17 mouse cellular contexts compared by ENCODE assay signal in genomic region chr2:44976484-44976883, GRCm38 (mm10). TPM values are rescaled to one million over a fixed set of nuclear protein-coding genes. Genes with fewer than 3 reads are reported as not detected.
DNase-seq lines count a peak whose midpoint lies in the region; ATAC-seq and TF ChIP-seq lines count a peak whose summit lies in the region.
"Had no signal": no experiment of that assay in that cellular context is flagged by ENCODE, and none has a peak within 500 bp of the region (broad histone marks: within the 10 kb centered on the region; RNA-seq: fewer than 3 reads in every experiment).

No protein-coding gene starts in this region.

- H3K36me3 ChIP-seq in kidney, embryonic 15.5 days, result no peaks in the 10 kb centered on the region
- no peaks in the 10 kb centered on the region for H3K36me3 ChIP-seq in CH12.LX (replicated peaks in 1 of 2; ENCODE audit: control insufficient read depth in 1 of 2, insufficient read depth in 1 of 2, low read length in 1 of 2)
- H3K36me3 ChIP-seq in intestine, embryonic 16.5 days (ENCODE audit: control insufficient read depth, insufficient read depth, low read length), result no peaks in the 10 kb centered on the region
- H3K36me3 ChIP-seq: embryonic facial prominence, embryonic 13.5 days; forebrain, embryonic 12.5 days; midbrain, embryonic 12.5 days had no signal

- TF ChIP-seq RAD21 in CH12.LX (IDR thresholded peaks at IDR 0.05; ENCODE audit: low read depth, low read length), result no peak

- no peak for TF ChIP-seq CTCF in CH12.LX (conservative IDR thresholded peaks at IDR 0.05 in 1 of 2, IDR thresholded peaks at IDR 0.05 in 1 of 2; ENCODE audit: low read depth in 2 of 2, low read length in 2 of 2)

- TF ChIP-seq EP300 in CH12.LX (IDR thresholded peaks at IDR 0.05; ENCODE audit: low read length), result no peak

- H3K4me1 ChIP-seq in kidney, embryonic 15.5 days, result peaks cover 33% of the 10 kb centered on the region
- peaks cover 5 to 43% of the 10 kb centered on the region in 2 experiments; a peak in 3 of 4 replicates for H3K4me1 ChIP-seq in CH12.LX (ENCODE audit: control insufficient read depth in 1 of 2, insufficient read depth in 2 of 2)
- H3K4me1 ChIP-seq in intestine, embryonic 16.5 days (ENCODE audit: control insufficient read depth, insufficient read depth, low read length), result peaks cover 8% of the 10 kb centered on the region; the same call in 1 of the 2 replicates

- dilution Hi-C loops in CH12.LX (cut with MboI; ENCODE audit: extremely low pct_ligation_motif_present, extremely low pct_unique_long_range_greater_than_20kb, low sequenced_read_pairs), result no loop called here

- peak; percentile 28 for DNase-seq in embryo, embryonic 10.5 days (ENCODE audit: low spot score)
- no peak for DNase-seq in embryo, embryonic 10 days (ENCODE audit: low spot score)
- DNase-seq in kidney, adult 18-20 months, result no peak
- peak; percentile 37 for DNase-seq in CH12.LX (ENCODE audit: extremely low read depth)
- DNase-seq in testis, postnatal 10 days (ENCODE audit: low spot score), result no peak
- DNase-seq: adrenal gland, adult 2 months; cerebellum, adult 9-10 months; heart, adult 2 months; left cerebral cortex, postnatal 4 days; spleen, adult 18-20 months had no signal

- peak; percentile 70 for ATAC-seq in kidney, embryonic 15.5 days (replicated peaks; ENCODE audit: low FRiP score)
- peak; percentile 86 for ATAC-seq in megakaryocyte, adult 5-6 weeks (ENCODE audit: poor library complexity, severe bottlenecking)
- no peak for ATAC-seq in intestine, embryonic 16.5 days

- in situ Hi-C loops in CH12.LX (cut with MboI; ENCODE audit: low pct_ligation_motif_present, low pct_unique_long_range_greater_than_20kb, low sequenced_read_pairs), result no loop called here

- WGBS in kidney, embryonic 15.5 days, result 17% methylated on average over 4 of the region's 4 CpGs
- 51% methylated on average over 4 of the region's 4 CpGs for WGBS in intestine, embryonic 16.5 days

- H3K4me2 ChIP-seq in kidney, embryonic 15.5 days, result no peak overlapping the region
- H3K4me2 ChIP-seq in CH12.LX (ENCODE audit: insufficient read depth, low read depth, poor library complexity, severe bottlenecking), result no peak overlapping the region
- H3K4me2 ChIP-seq in intestine, embryonic 16.5 days (ENCODE audit: low read depth, low read length), result no peak overlapping the region
- H3K4me2 ChIP-seq: embryonic facial prominence, embryonic 13.5 days; forebrain, embryonic 12.5 days; liver, embryonic 11.5 days; midbrain, embryonic 12.5 days had no signal

- H3K27ac ChIP-seq in kidney, embryonic 15.5 days, result peak overlapping the region; percentile 65
- no peak overlapping the region for H3K27ac ChIP-seq in CH12.LX (ENCODE audit: insufficient read depth, low read depth)
- H3K27ac ChIP-seq in intestine, embryonic 16.5 days (ENCODE audit: low read length), result no peak overlapping the region
- H3K27ac ChIP-seq: embryonic facial prominence, embryonic 13.5 days; forebrain, embryonic 12.5 days; heart, adult 2 months; midbrain, embryonic 12.5 days had no signal

- no peaks in the 10 kb centered on the region for H3K79me2 ChIP-seq in CH12.LX (replicated peaks; ENCODE audit: control insufficient read depth, extremely low read depth, insufficient read depth, poor library complexity, severe bottlenecking)

- no peak for TF ChIP-seq POLR2A in CH12.LX (IDR thresholded peaks at IDR 0.05; ENCODE audit: low read depth, low read length)

- H3K4me3 ChIP-seq in kidney, embryonic 15.5 days (replicated peaks), result no peak overlapping the region
- no peak overlapping the region for H3K4me3 ChIP-seq in CH12.LX (replicated peaks in 1 of 3; ENCODE audit: low read depth in 2 of 3, low read length in 2 of 3, poor library complexity in 1 of 3)
- no peak overlapping the region for H3K4me3 ChIP-seq in intestine, embryonic 16.5 days (ENCODE audit: low read length)
- H3K4me3 ChIP-seq: embryonic facial prominence, embryonic 13.5 days; forebrain, embryonic 12.5 days; heart, adult 2 months; midbrain, embryonic 12.5 days had no signal

- H3K27me3 ChIP-seq in kidney, embryonic 15.5 days, result no peaks in the 10 kb centered on the region
- no peaks in the 10 kb centered on the region for H3K27me3 ChIP-seq in CH12.LX (replicated peaks)
- H3K27me3 ChIP-seq in intestine, embryonic 16.5 days (replicated peaks; ENCODE audit: control insufficient read depth, insufficient read depth, low read length), result no peaks in the 10 kb centered on the region
- H3K27me3 ChIP-seq: embryonic facial prominence, embryonic 13.5 days; midbrain, embryonic 12.5 days had no signal

- H3K9me3 ChIP-seq in kidney, embryonic 15.5 days (replicated peaks), result no peaks in the 10 kb centered on the region; the same call in 1 of the 2 replicates
- H3K9me3 ChIP-seq in CH12.LX (replicated peaks; ENCODE audit: low read length), result no peaks in the 10 kb centered on the region
- no peaks in the 10 kb centered on the region for H3K9me3 ChIP-seq in intestine, embryonic 16.5 days (ENCODE audit: control insufficient read depth, low read length)
- H3K9me3 ChIP-seq: embryonic facial prominence, embryonic 13.5 days; forebrain, embryonic 12.5 days; midbrain, embryonic 12.5 days had no signal

- H3K9ac ChIP-seq in kidney, embryonic 15.5 days, result no peak overlapping the region
- no peak overlapping the region for H3K9ac ChIP-seq in CH12.LX (ENCODE audit: insufficient read depth, low read depth)
- no peak overlapping the region for H3K9ac ChIP-seq in intestine, embryonic 16.5 days (ENCODE audit: low read depth, low read length)
- H3K9ac ChIP-seq: embryonic facial prominence, embryonic 13.5 days; forebrain, embryonic 12.5 days; midbrain, embryonic 12.5 days had no signal

TF ChIP-seq in CH12.LX, 34 proteins besides CTCF, POLR2A, EP300 and RAD21:
- TF ChIP-seq JUND (conservative IDR thresholded peaks at IDR 0.05; ENCODE audit: low read depth, low read length) (no peak), ETS1 (conservative IDR thresholded peaks at IDR 0.05; ENCODE audit: low read depth, low read length) (no peak), TCF12 (IDR thresholded peaks at IDR 0.05; ENCODE audit: low read depth, low read length) (no peak), UBTF (IDR thresholded peaks at IDR 0.05; ENCODE audit: low read depth, low read length) (no peak), SMC3 (IDR thresholded peaks at IDR 0.05; ENCODE audit: low read depth, low read length) (no peak), ZKSCAN1 (IDR thresholded peaks at IDR 0.05; ENCODE audit: borderline replicate concordance, low read depth, low read length) (no peak), SIN3A (IDR thresholded peaks at IDR 0.05; ENCODE audit: low read length) (no peak), MAX (IDR thresholded peaks at IDR 0.05; ENCODE audit: low read length) (no peak), ZC3H11A (IDR thresholded peaks at IDR 0.05; ENCODE audit: low read depth, low read length) (no peak), NELFE (IDR thresholded peaks at IDR 0.05; ENCODE audit: low read depth, low read length) (no peak), NRF1 (IDR thresholded peaks at IDR 0.05; ENCODE audit: low read depth, low read length) (no peak), GABPA (IDR thresholded peaks at IDR 0.05; ENCODE audit: insufficient replicate concordance, low read depth, low read length) (no peak), CHD1 (IDR thresholded peaks at IDR 0.05; ENCODE audit: low read depth, low read length) (no peak), ZMIZ1 (IDR thresholded peaks at IDR 0.05; ENCODE audit: low read depth, low read length) (no peak), ZNF384 (IDR thresholded peaks at IDR 0.05; ENCODE audit: low read depth, low read length) (no peak), USF2 (conservative IDR thresholded peaks at IDR 0.05; ENCODE audit: low read depth, low read length) (no peak), MAZ (IDR thresholded peaks at IDR 0.05; ENCODE audit: low read depth, low read length) (no peak)

RNA-seq across cellular contexts. Expression of gene Gtdc1, which starts 49.0 kb away (rescaled TPM):
- 11.0 and 12.4 TPM in 2 replicates for polyA plus RNA-seq in kidney, embryonic 15.5 days (2015; fragmentation: Nextera tagmentation; extraction: Ambion mirVana)
- total RNA-seq in CH12.LX (2012; rRNA removed) (10.6 and 15.8 TPM in 2 replicates), CH12.LX (2014; rRNA removed) (18.2 and 19.2 TPM in 2 replicates)
- polyA plus RNA-seq in CH12.LX (2012; ENCODE audit: insufficient read length, low read depth), result 9.3 and 11.1 TPM in 2 replicates
- total RNA-seq in megakaryocyte, adult 5-6 weeks (2015), result 20.9 and 24.9 TPM in 2 replicates
- total RNA-seq in megakaryocyte, adult 5-6 weeks (2017), result 21.1 and 23.3 TPM in 2 replicates
- polyA plus RNA-seq in intestine, embryonic 16.5 days (2015; fragmentation: Nextera tagmentation; extraction: Ambion mirVana), result 6.6 and 9.2 TPM in 2 replicates

Comparison
In these comparisons a context has a peak if more than half of its experiments do, and no peak if none do; other contexts are left out.
1. DNase-seq: peak in embryo, embryonic 10.5 days (single experiment) and CH12.LX (single experiment); none in embryo, embryonic 10 days (single experiment), kidney, adult 18-20 months (single experiment) and testis, postnatal 10 days (single experiment).